ENCODE assay signal across 19 mouse cellular contexts in the genomic region with DNA sequence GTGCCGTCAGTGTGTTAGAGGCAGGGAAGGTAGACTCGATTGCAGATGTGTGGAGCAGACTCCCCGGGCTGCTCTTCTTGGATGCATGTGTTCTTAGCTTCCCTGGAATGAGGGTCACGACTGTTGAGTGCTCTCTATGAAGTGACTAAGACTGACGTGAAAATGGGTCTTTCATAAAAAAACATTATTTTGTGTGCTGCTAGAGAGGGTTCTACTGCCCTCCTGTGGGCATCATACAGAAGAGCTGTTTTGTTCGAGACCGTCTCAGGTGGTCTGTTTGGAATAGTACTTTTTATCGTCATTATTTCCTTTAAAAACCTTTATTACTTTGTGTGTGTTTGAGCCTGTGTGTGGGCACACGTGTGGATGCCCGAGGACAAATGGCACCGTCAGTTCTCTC. TPM values are rescaled to one million over a fixed set of nuclear protein-coding genes. Genes with fewer than 3 reads are reported as not detected.
DNase-seq lines count a peak whose midpoint lies in the region; ATAC-seq and TF ChIP-seq lines count a peak whose summit lies in the region.
"Had no signal": no experiment of that assay in that cellular context is flagged by ENCODE, and none has a peak within 500 bp of the region (broad histone marks: within the 10 kb centered on the region; RNA-seq: fewer than 3 reads in every experiment).

No protein-coding gene starts in this region.

- no peaks in the 10 kb centered on the region for H3K4me1 ChIP-seq in forebrain, embryonic 14.5 days (ENCODE audit: control insufficient read depth, insufficient read depth, low read length)
- H3K4me1 ChIP-seq in forebrain, embryonic 10.5 days = no peaks in the 10 kb centered on the region
- H3K4me1 ChIP-seq: limb, embryonic 10.5 days; neural tube, embryonic 12.5 days had no signal

- peak; percentile 59 for TF ChIP-seq CTCF in left cerebral cortex, adult 2 months (IDR thresholded peaks at IDR 0.05)

- no peak overlapping the region for H3K27ac ChIP-seq in forebrain, embryonic 14.5 days (ENCODE audit: low read depth, low read length)
- H3K27ac ChIP-seq in forebrain, embryonic 10.5 days = no peak overlapping the region
- H3K27ac ChIP-seq in left cerebral cortex, adult 2 months = no peak overlapping the region
- H3K27ac ChIP-seq: limb, embryonic 10.5 days; liver, embryonic 15.5 days; macrophage; neural tube, embryonic 12.5 days had no signal

- H3K9me3 ChIP-seq in forebrain, embryonic 14.5 days (replicated peaks; ENCODE audit: control insufficient read depth, low read length) = no peaks in the 10 kb centered on the region
- H3K9me3 ChIP-seq in forebrain, embryonic 10.5 days = no peaks in the 10 kb centered on the region; the same call in 1 of the 2 replicates
- H3K9me3 ChIP-seq: limb, embryonic 10.5 days; liver, embryonic 15.5 days; neural tube, embryonic 12.5 days had no signal

- WGBS in forebrain, embryonic 14.5 days = 77% methylated on average over 11 of the region's 11 CpGs
- 88% methylated on average over 11 of the region's 11 CpGs for WGBS in forebrain, embryonic 10.5 days

- H3K4me2 ChIP-seq in forebrain, embryonic 14.5 days (ENCODE audit: low read length) = no peak overlapping the region
- H3K4me2 ChIP-seq: liver, embryonic 15.5 days; neural tube, embryonic 12.5 days had no signal

- intact Hi-C loops in left cerebral cortex, adult 2 months (cut with DNase I) = no loop called here

- H3K4me3 ChIP-seq in forebrain, embryonic 14.5 days (ENCODE audit: low read depth, low read length) = no peak overlapping the region
- no peak overlapping the region for H3K4me3 ChIP-seq in forebrain, embryonic 10.5 days
- no peak overlapping the region for H3K4me3 ChIP-seq in left cerebral cortex, adult 2 months
- H3K4me3 ChIP-seq: limb, embryonic 10.5 days; liver, embryonic 15.5 days; neural tube, embryonic 12.5 days had no signal

- peaks cover 33% of the 10 kb centered on the region for H3K36me3 ChIP-seq in forebrain, embryonic 14.5 days (ENCODE audit: control insufficient read depth, insufficient read depth, low read length)
- peaks cover 83% of the 10 kb centered on the region for H3K36me3 ChIP-seq in forebrain, embryonic 10.5 days (replicated peaks)

- no peaks in the 10 kb centered on the region for H3K27me3 ChIP-seq in forebrain, embryonic 14.5 days (replicated peaks; ENCODE audit: control insufficient read depth, insufficient read depth, low read length)
- H3K27me3 ChIP-seq in forebrain, embryonic 10.5 days (ENCODE audit: poor library complexity, severe bottlenecking) = no peaks in the 10 kb centered on the region
- H3K27me3 ChIP-seq: liver, embryonic 15.5 days; neural tube, embryonic 12.5 days had no signal

- peak; percentile 33 for DNase-seq in forebrain, embryonic 14.5 days (ENCODE audit: low spot score)
- DNase-seq in forebrain, embryonic 10.5 days (ENCODE audit: extremely low spot score, low spot score) = no peak
- no peak for DNase-seq in left cerebral cortex, adult 2 months (ENCODE audit: extremely low spot score in 1 of 2, low spot score in 2 of 2)
- DNase-seq in left cerebral cortex, adult 8-10 months (ENCODE audit: low spot score in 2 of 2) = no peak
- DNase-seq in 3T3-L1 (ENCODE audit: low read depth, low spot score) = peak; percentile 67
- peak; percentile 76 for DNase-seq in NIH3T3 (ENCODE audit: low read depth)
- DNase-seq in frontal cortex, adult 2 months (ENCODE audit: extremely low spot score in 1 of 2, low spot score in 1 of 2) = no peak
- DNase-seq in adrenal gland, adult 2 months = no peak
- DNase-seq: B cell, adult 2 months; cerebellum, adult 11-12 months; embryo, embryonic 11 days; kidney, postnatal 25 days; right cerebral cortex, postnatal 4 days; thymus, adult 18-20 months had no signal

- no peak for ATAC-seq in forebrain, embryonic 14.5 days
- ATAC-seq: forebrain, embryonic 16.5 days had no signal

- no peak overlapping the region for H3K9ac ChIP-seq in forebrain, embryonic 14.5 days (ENCODE audit: low read length)
- H3K9ac ChIP-seq: liver, embryonic 15.5 days; neural tube, embryonic 12.5 days had no signal

RNA-seq across cellular contexts. Expression of gene Tyw1, which starts 8.0 kb away (rescaled TPM):
- polyA plus RNA-seq in forebrain, embryonic 14.5 days (2014; fragmentation: Nextera tagmentation; extraction: Ambion mirVana) = 25.2 and 29.4 TPM in 2 replicates
- 32.2 and 32.5 TPM in 2 replicates for polyA plus RNA-seq in forebrain, embryonic 10.5 days (2016; fragmentation: Nextera tagmentation; extraction: Ambion mirVana)
- 10 to 100 TPM; 15.4 to 16.1 TPM for total RNA-seq in left cerebral cortex, adult 2 months (2021)
- total RNA-seq in left cerebral cortex, adult 8-10 months (2022) = 10 to 100 TPM; 15.5 to 19.7 (median 16.5) TPM
- polyA plus RNA-seq in frontal cortex, adult 2 months (2012; rRNA removed) = 14.4 and 15.1 TPM in 2 replicates
- 10 to 100 TPM; 25.8 to 32.3 TPM for total RNA-seq in adrenal gland, adult 2 months (2021)
- 8.1 and 8.2 TPM in 2 replicates for polyA plus RNA-seq in adrenal gland, adult 2 months (2012; rRNA removed)

RNA-seq across cellular contexts. Expression of gene Sbds, which starts 8.1 kb away (rescaled TPM):
- 49.6 and 50.8 TPM in 2 replicates for polyA plus RNA-seq in forebrain, embryonic 14.5 days (2014; fragmentation: Nextera tagmentation; extraction: Ambion mirVana)
- polyA plus RNA-seq in forebrain, embryonic 10.5 days (2016; fragmentation: Nextera tagmentation; extraction: Ambion mirVana) = 69.5 and 76.7 TPM in 2 replicates
- 10 to 100 TPM; 83.8 to 90.4 TPM for total RNA-seq in left cerebral cortex, adult 2 months (2021)
- 10 to 100 TPM; 77.8 to 89.1 (median 86.8) TPM for total RNA-seq in left cerebral cortex, adult 8-10 months (2022)
- 85.8 and 93.8 TPM in 2 replicates for polyA plus RNA-seq in frontal cortex, adult 2 months (2012; rRNA removed)
- total RNA-seq in adrenal gland, adult 2 months (2021) = 100 to 1,000 TPM; 103 to 138 TPM
- polyA plus RNA-seq in adrenal gland, adult 2 months (2012; rRNA removed) = 44.3 and 46.6 TPM in 2 replicates

RNA-seq across cellular contexts. Expression of gene Tmem248, which starts 46.6 kb away (rescaled TPM):
- 22.5 and 22.7 TPM in 2 replicates for polyA plus RNA-seq in forebrain, embryonic 14.5 days (2014; fragmentation: Nextera tagmentation; extraction: Ambion mirVana)
- 35.8 and 39.2 TPM in 2 replicates for polyA plus RNA-seq in forebrain, embryonic 10.5 days (2016; fragmentation: Nextera tagmentation; extraction: Ambion mirVana)
- 10 to 100 TPM; 37.9 to 39.1 TPM for total RNA-seq in left cerebral cortex, adult 2 months (2021)
- 10 to 100 TPM; 45.9 to 56.3 (median 50.4) TPM for total RNA-seq in left cerebral cortex, adult 8-10 months (2022)
- 31.2 and 32.7 TPM in 2 replicates for polyA plus RNA-seq in frontal cortex, adult 2 months (2012; rRNA removed)
- 10 to 100 TPM; 66.7 to 78.7 TPM for total RNA-seq in adrenal gland, adult 2 months (2021)
- 45.8 and 51.1 TPM in 2 replicates for polyA plus RNA-seq in adrenal gland, adult 2 months (2012; rRNA removed)

Comparison
In these comparisons a context has a peak if more than half of its experiments do, and no peak if none do; other contexts are left out.
1. DNase-seq: peak in forebrain, embryonic 14.5 days (single experiment), 3T3-L1 (single experiment) and NIH3T3 (single experiment); none in forebrain, embryonic 10.5 days (single experiment), left cerebral cortex, adult 2 months (0 of 2), left cerebral cortex, adult 8-10 months (0 of 2), frontal cortex, adult 2 months (0 of 2) and adrenal gland, adult 2 months (single experiment).